Mouse (Mus musculus): ENCODE data around the gene Zfpl1. TPM values are rescaled to one million over a fixed set of nuclear protein-coding genes. Genes with fewer than 3 reads are reported as not detected.

Gene Zfpl1
- polyA plus RNA-seq, 1 experiment from 2014 or later = 75.1 TPM

DNA sequence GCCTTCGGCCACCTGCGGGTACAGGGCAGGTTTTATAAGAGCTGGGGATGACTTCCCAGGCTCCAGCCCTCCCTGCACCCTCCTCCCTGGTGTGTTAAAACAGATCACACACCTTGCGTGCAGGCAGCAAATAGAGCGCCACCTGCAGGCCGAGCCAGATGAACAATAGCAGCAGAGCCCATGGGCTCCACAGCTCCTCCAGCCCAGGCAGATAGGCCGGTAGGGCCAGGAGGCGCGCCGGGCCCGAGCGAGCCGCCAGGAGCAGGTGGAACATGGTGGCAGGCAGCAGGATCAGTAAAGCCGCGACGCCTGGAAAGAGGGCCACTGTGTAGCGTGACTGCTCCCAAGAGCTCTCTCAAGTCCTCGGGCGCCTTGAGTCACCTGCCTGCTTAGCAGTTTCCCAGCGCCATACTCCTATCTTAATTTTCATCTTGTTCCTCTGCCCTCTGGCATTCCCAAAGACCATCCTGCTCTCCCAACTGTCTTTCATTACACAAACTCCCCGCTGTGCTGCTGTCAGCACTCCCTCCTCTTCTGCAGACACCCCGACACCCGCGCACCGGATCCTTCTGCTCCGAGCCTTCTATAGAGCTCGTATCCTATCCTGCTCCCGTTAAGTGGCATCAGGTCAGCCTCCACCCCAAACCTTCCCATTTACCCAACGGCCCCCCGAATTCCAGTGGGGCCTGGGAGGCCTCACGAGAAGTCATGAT lies 17.6 kb downstream of the Zfpl1 start:
- peaks cover 30% of the 10 kb centered on the region for H3K36me3 ChIP-seq
- peaks cover 31% of the 10 kb centered on the region for H3K4me1 ChIP-seq
- H3K4me2 ChIP-seq (replicated peaks) = peak overlapping the region; percentile 93
- H3K27me3 ChIP-seq = no peaks in the 10 kb centered on the region
- peak overlapping the region; percentile 56 for H3K4me3 ChIP-seq
- WGBS = under 1% methylated on average over 30 of the region's 30 CpGs
- no peaks in the 10 kb centered on the region for H3K9me3 ChIP-seq
- H3K27ac ChIP-seq (replicated peaks) = peak overlapping the region; percentile 88
- peak; percentile 71 for ATAC-seq (ENCODE audit: low FRiP score, low read depth)
- H3K9ac ChIP-seq (replicated peaks) = peak overlapping the region; percentile 75

DNA sequence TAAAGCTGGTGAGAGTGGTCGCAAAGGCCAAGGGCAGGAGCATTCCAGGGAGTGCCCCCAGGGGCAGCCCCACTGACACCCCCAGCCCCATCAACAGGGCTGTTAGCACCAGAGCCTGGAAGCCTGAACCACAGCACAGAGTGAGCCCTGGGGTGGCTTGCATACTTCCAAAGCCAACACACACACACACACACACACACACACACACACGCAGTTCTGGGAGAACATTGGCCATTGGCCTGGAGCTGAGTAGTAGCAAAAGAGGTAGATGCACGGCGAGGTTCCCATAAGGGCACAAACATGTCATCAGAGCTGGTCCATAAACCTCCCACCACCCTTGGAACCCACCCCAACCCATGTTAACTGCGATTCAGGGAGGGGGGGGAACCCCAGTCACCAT lies 18.2 kb downstream of the Zfpl1 start:
- 47% methylated on average over 5 of the region's 5 CpGs for WGBS
- H3K4me1 ChIP-seq = peaks cover 37% of the 10 kb centered on the region
- H3K4me3 ChIP-seq = peak overlapping the region; percentile 56
- no peaks in the 10 kb centered on the region for H3K27me3 ChIP-seq
- H3K27ac ChIP-seq (replicated peaks) = peak overlapping the region; percentile 88
- H3K4me2 ChIP-seq (replicated peaks) = peak overlapping the region; percentile 93
- peaks cover 29% of the 10 kb centered on the region for H3K36me3 ChIP-seq
- ATAC-seq (ENCODE audit: low FRiP score, low read depth) = 0 out of 2 replicates have a peak, but pooled peaks have one; percentile 2
- H3K9me3 ChIP-seq = no peaks in the 10 kb centered on the region
- peak overlapping the region; percentile 75 for H3K9ac ChIP-seq (replicated peaks)

DNA sequence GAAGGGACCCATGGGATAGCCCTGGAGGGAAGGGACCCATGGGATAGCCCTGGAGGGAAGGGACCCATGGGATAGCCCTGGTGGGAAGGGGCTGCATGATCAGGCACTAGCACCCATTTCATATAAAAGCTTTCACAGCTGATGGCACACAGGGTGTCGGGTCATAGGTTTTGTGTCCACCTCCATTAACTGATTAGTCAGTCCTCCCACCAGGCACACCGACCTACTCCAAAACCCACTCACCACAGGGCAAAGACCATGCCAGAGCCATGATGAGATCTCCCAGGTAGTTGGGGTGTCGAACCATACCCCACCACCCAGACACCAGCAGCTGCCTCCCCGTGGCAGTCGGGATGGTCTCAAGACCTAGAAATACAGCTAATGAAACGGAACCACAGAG lies 21.7 kb downstream of the Zfpl1 start:
- peaks cover 47% of the 10 kb centered on the region for H3K4me1 ChIP-seq
- H3K4me3 ChIP-seq = peak overlapping the region; percentile 69; the same call in 1 of the 2 replicates
- ATAC-seq (ENCODE audit: low FRiP score, low read depth) = no peak
- WGBS = 87% methylated on average over 6 of the region's 6 CpGs
- H3K27me3 ChIP-seq = no peaks in the 10 kb centered on the region
- H3K9ac ChIP-seq (replicated peaks) = no peak overlapping the region
- H3K27ac ChIP-seq (replicated peaks) = no peak overlapping the region
- peaks cover 13% of the 10 kb centered on the region for H3K36me3 ChIP-seq
- H3K9me3 ChIP-seq = no peaks in the 10 kb centered on the region
- 0 out of 2 replicates have a peak overlapping the region, but pooled peaks have one; percentile 99 for H3K4me2 ChIP-seq (replicated peaks)

DNA sequence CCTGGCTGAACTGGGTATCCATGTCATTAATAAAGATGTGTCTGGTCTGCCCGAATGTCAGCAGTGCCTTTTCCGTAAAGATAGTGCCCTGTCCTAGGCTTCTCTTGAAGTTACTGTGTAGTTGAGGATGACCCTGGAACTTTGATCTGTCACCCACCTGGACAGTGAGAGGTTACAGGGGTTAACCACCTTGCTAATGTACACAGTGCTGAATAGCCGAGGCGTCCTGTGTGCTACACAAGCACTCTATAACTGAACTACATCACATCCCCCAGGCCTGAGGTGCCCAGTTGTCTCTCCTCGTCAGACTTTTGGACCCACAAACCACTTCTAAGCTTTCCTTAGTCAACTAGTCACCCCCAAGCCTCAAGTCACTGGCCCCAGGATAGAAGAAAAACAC lies 22.3 kb downstream of the Zfpl1 start:
- 70% methylated on average over 5 of the region's 5 CpGs for WGBS
- no peaks in the 10 kb centered on the region for H3K9me3 ChIP-seq
- no peak overlapping the region for H3K27ac ChIP-seq (replicated peaks)
- H3K4me3 ChIP-seq = peak overlapping the region; percentile 69
- peaks cover 13% of the 10 kb centered on the region for H3K36me3 ChIP-seq
- H3K27me3 ChIP-seq = no peaks in the 10 kb centered on the region
- H3K4me2 ChIP-seq (replicated peaks) = peak overlapping the region; percentile 99
- no peak for ATAC-seq (ENCODE audit: low FRiP score, low read depth)
- peak overlapping the region; percentile 86; the same call in 1 of the 2 replicates for H3K9ac ChIP-seq (replicated peaks)
- peaks cover 43% of the 10 kb centered on the region for H3K4me1 ChIP-seq

DNA sequence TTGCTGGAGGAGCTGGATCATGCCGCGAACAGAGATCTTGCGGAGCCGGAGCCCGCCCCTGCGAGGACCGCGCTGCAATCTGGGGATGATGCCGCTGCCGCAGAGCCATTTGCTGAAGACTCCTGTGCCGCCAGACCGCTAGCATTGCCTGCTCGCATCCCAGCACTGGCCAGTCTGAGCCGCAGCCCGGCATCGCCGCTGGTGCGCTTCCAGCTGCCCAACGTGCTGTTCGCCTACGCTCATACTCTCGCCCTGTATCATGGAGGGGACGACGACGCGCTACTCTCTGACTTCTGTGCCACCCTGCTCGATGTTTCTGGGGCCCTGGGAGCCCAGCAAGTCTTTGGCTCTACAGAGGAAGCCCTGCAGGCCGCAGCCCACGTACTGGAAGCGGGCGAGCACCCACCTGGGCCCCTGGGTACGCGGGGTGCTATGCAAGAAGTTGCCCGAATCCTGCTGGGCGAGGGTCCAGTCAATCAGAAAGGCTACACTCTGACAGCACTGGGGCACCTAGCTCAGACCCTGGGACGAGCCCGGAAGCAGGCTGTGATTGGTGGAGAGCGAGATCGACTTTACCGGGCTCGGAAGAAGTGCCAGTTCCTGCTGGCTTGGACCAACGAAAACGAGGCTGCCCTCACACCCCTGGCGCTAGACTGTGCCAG lies 23.0 kb downstream of the Zfpl1 start:
- no peaks in the 10 kb centered on the region for H3K27me3 ChIP-seq
- peaks cover 43% of the 10 kb centered on the region for H3K4me1 ChIP-seq
- H3K4me2 ChIP-seq (replicated peaks) = peak overlapping the region; percentile 99
- peak overlapping the region; percentile 86 for H3K9ac ChIP-seq (replicated peaks)
- H3K27ac ChIP-seq (replicated peaks) = peak overlapping the region; percentile 94
- 0 out of 2 replicates have a peak, but pooled peaks have one; percentile 0 for ATAC-seq (ENCODE audit: low FRiP score, low read depth)
- WGBS = 3% methylated on average over 44 of the region's 44 CpGs
- H3K9me3 ChIP-seq = no peaks in the 10 kb centered on the region
- peak overlapping the region; percentile 69 for H3K4me3 ChIP-seq
- H3K36me3 ChIP-seq = peaks cover 13% of the 10 kb centered on the region

DNA sequence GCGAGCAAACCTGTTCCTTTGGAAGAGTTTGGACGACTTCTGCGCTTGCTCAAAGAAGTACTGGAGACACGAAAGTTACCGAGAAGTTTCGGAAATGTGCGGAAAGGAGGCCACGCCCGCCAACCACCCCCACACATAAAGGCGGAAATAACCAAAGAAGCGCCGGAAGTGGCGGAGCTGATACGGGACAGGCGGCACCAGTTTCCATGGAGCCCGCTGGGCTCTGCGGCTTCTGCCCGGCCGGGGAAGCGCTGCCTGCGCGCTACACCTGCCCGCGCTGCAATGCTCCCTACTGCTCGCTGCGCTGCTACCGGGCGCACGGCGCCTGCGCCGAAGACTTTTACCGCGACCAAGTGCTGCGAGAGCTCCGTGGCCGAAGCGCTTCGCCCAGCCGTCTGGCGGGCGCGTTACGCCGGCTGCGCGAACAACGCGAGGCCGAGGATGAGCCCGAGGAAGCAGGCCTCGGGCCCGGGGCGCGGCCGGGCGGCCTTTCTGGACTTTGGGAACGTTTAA lies 23.7 kb downstream of the Zfpl1 start, which contains the start of gene Znhit2:
TSS of gene Znhit2 (plus strand) at position 172 of the 513 bp plus-strand sequence.
- Histone ChIP-seq H3K4me1 (peaks cover 43% of the 10 kb centered on the region), H3K4me3 (peak within 1 kb of the TSS; percentile 69), H3K27ac (replicated peaks) (peak within 1 kb of the TSS; percentile 94), H3K9ac (replicated peaks) (peak within 1 kb of the TSS; percentile 86), H3K36me3 (peaks cover 13% of the 10 kb centered on the region), H3K4me2 (replicated peaks) (peak within 1 kb of the TSS; percentile 99), H3K27me3 (no peaks in the 10 kb centered on the region), H3K9me3 (no peaks in the 10 kb centered on the region)
- under 1% methylated on average over 58 of the region's 58 CpGs for WGBS
- peak; percentile 53 for ATAC-seq (ENCODE audit: low FRiP score, low read depth)

DNA sequence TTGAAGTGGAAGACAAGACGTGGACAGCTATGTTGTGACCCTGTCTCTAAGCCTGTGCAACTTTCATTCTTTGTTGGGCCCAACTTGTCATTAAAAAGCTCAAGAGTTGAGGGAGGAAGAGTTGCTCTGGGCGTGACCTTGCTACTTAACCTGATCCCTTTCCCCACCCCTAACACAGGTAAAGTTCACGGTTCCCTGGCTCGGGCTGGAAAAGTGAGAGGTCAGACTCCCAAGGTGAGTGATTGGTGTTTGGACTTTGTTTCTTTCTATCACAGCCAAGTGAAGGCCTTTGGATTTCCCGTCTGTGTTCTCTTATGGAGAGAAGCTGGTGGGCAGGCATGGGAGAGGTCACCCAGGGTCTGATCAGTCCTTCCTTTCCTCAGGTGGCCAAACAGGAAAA lies 25.8 kb downstream of the Zfpl1 start:
- 87% methylated on average over 5 of the region's 5 CpGs for WGBS

DNA sequence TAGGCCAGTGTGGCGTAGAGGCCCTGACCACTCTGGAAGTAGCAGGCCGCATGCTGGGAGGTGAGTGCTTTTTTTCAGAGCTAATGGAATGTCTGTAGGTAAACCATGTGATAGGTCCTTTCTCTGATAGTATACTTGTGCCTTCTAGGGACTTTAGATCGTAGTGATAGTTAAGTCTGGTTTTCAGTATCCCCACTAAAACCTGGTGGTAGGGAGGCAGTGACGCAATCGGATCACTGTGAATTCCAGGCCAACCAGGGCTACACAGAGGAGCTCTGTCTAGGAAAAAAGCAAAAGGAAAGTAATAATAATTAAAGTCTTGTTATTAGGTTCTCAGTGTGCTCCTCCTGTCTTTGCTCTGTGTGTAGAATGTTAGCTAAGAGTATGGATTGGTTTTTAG lies 26.2 kb downstream of the Zfpl1 start:
- peak overlapping the region; percentile 84 for H3K4me3 ChIP-seq
- peak overlapping the region; percentile 70; the same call in 1 of the 2 replicates for H3K27ac ChIP-seq (replicated peaks)
- ATAC-seq (ENCODE audit: low FRiP score, low read depth) = no peak
- H3K4me1 ChIP-seq = peaks cover 40% of the 10 kb centered on the region
- H3K4me2 ChIP-seq (replicated peaks) = peak overlapping the region; percentile 82
- peak overlapping the region; percentile 86 for H3K9ac ChIP-seq (replicated peaks)
- WGBS = 34% methylated on average over 5 of the region's 5 CpGs
- H3K27me3 ChIP-seq = no peaks in the 10 kb centered on the region
- H3K9me3 ChIP-seq = no peaks in the 10 kb centered on the region
- peaks cover 36% of the 10 kb centered on the region for H3K36me3 ChIP-seq

More for the DNA sequence above, 25.8 kb downstream of the Zfpl1 start:
- no peaks in the 10 kb centered on the region for H3K27me3 ChIP-seq
- no peaks in the 10 kb centered on the region for H3K9me3 ChIP-seq
- peak overlapping the region; percentile 82 for H3K4me2 ChIP-seq (replicated peaks)
- peak overlapping the region; percentile 86; the same call in 1 of the 2 replicates for H3K9ac ChIP-seq (replicated peaks)
- H3K36me3 ChIP-seq = peaks cover 31% of the 10 kb centered on the region
- ATAC-seq (ENCODE audit: low FRiP score, low read depth) = no peak
- H3K4me3 ChIP-seq = peak overlapping the region; percentile 84
- H3K27ac ChIP-seq (replicated peaks) = no peak overlapping the region
- peaks cover 42% of the 10 kb centered on the region for H3K4me1 ChIP-seq

DNA sequence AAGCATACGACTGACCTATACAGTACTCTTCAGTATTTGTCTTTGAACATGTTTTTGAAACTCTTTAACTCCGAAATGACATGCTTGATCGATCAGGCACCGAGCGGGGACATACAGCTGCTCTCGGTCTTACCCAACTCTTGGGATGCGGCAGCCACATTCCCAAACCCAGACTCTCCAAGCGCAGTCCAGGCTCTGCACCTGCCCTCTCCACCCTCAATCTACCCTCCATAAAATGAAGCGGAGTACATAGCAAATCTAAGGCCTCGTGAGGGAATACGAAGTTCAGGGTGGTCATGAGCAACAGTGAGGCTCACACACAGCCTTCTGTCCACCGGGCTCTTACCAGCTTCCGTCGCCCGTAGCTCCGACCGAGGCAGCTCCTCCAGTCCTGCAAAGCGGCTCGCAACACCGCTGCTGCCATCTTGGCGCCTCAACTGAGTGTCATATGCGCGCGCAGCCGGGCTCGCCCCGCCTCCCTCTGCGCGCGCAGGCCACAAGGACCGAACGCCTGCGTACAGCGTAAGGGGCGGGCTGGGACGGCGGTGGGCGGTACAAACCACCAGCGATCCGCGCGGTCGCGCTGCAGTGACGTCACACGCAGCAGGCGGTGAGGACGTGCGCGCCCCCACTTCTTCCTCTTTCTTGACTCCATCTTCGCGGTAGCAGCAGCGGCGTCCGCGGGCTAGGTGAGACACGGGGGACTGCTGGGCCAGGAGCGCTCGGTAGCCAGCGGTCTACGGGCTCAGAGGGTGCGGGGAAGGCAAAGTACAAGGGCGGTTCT lies 27.3 kb downstream of the Zfpl1 start, which contains the start of the genes Mrpl49 and Fau:
TSS of gene Mrpl49 (minus strand) at position 473 of the 784 bp plus-strand sequence.
TSS of gene Fau (plus strand) at position 532 of the 784 bp plus-strand sequence.
- H3K4me3 ChIP-seq = peak within 1 kb of the TSS; percentile 84
- H3K9ac ChIP-seq (replicated peaks) = peak within 1 kb of the TSS; percentile 86
- H3K9me3 ChIP-seq = no peaks in the 10 kb centered on the region
- under 1% methylated on average over 62 of the region's 63 CpGs for WGBS
- peak within 1 kb of the TSS; percentile 70 for H3K27ac ChIP-seq (replicated peaks)
- H3K4me1 ChIP-seq = peaks cover 35% of the 10 kb centered on the region
- H3K27me3 ChIP-seq = no peaks in the 10 kb centered on the region
- H3K4me2 ChIP-seq (replicated peaks) = peak within 1 kb of the TSS; percentile 82
- ATAC-seq (ENCODE audit: low FRiP score, low read depth) = peak; percentile 87
- peaks cover 46% of the 10 kb centered on the region for H3K36me3 ChIP-seq

DNA sequence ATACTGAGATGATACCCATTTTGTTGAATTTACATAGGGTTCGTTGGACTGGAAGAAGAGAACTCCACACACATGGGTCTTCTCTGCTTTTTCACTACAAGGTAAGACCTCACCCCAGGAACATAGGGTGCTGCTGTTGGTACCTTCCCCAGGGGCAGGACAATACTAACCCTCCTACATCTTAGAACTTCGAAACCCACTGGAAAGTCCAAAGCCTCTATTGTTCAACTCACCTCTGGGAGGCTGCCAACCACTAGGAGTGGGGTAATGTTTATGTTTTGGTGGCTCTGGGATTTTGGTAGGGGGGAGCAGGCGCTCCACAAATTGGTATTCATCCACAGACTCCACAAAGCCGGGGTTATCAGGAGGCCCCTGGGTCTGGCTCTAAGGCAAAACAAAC lies 28.1 kb downstream of the Zfpl1 start:
- no peak for ATAC-seq (ENCODE audit: low FRiP score, low read depth)
- Histone ChIP-seq H3K27ac (replicated peaks) (no peak overlapping the region), H3K9ac (replicated peaks) (peak overlapping the region; percentile 78), H3K27me3 (no peaks in the 10 kb centered on the region), H3K4me2 (replicated peaks) (peak overlapping the region; percentile 82), H3K4me1 (peaks cover 27% of the 10 kb centered on the region), H3K36me3 (peaks cover 54% of the 10 kb centered on the region), H3K9me3 (no peaks in the 10 kb centered on the region), H3K4me3 (peak overlapping the region; percentile 84)
- WGBS = 59% methylated on average over 4 of the region's 4 CpGs

DNA sequence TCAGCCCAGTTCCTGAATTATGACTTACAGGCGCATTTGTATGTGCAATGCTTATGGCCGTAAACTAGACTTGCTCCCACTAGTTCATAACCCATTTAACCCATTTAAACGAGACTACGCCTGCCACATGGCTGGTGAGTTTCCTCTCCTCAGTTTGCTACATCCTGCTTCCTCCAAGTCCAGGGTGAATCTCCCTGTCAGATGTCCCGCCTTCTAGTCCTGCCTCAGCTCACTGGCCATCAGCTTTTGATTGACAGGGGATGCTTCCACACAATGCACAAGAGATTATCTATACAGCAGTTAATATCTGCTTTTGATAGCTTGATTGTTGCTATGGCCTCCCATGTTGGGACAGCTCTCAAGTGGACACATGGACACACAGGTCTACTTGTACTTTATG lies 30.5 kb downstream of the Zfpl1 start:
- no peaks in the 10 kb centered on the region for H3K9me3 ChIP-seq
- no peak overlapping the region for H3K4me3 ChIP-seq
- no peak overlapping the region for H3K9ac ChIP-seq (replicated peaks)
- peaks cover 20% of the 10 kb centered on the region for H3K4me1 ChIP-seq
- H3K36me3 ChIP-seq = peaks cover 72% of the 10 kb centered on the region
- no peak overlapping the region for H3K27ac ChIP-seq (replicated peaks)
- H3K27me3 ChIP-seq = no peaks in the 10 kb centered on the region
- H3K4me2 ChIP-seq (replicated peaks) = no peak overlapping the region
- ATAC-seq (ENCODE audit: low FRiP score, low read depth) = no peak
- 93% methylated on average over 5 of the region's 5 CpGs for WGBS
